Mouse (Mus musculus) cerebellum, adult 11 months (tissue): ENCODE results near the gene A230072I06Rik.

Source experiments
- DNase-seq: peaks from one replicate; pipeline ENCODE4 v3.0.0; 2022

A230072I06Rik gene

GRCm38 (mm10) chr8:12324561-12324960, 45.9 kb downstream of the A230072I06Rik start:
- no peak for DNase-seq

GRCm38 (mm10) chr8:12324991-12325601, 46.5 kb downstream of the A230072I06Rik start:
- DNase-seq, result no peak

DNA sequence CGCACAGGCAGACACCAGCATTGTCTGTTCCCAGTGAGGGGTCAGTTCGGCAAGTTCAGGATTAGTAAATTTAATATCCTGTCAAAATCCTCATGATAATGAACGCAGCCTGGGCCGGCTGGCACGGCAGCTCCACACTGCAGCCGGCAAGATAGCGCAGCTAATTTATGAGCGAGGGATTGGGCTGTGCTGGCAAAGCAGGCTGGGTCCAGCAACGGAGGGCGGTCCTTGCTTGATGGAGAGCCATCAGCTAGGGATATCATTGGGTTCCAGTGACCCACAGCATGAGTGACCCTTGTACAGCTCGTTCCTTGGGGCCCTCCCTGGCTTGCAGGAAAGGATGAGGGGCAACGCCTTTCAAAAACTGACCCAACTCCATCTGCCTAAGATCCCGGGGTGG, 48.6 kb downstream of the A230072I06Rik start:
- no peak for DNase-seq

GRCm38 (mm10) chr8:12327707-12328471, 49.3 kb downstream of the A230072I06Rik start:
- no peak for DNase-seq

GRCm38 (mm10) chr8:12328476-12328875, 49.9 kb downstream of the A230072I06Rik start:
- no peak for DNase-seq

GRCm38 (mm10) chr8:12330066-12330465, 51.4 kb downstream of the A230072I06Rik start:
- no peak for DNase-seq
